Mouse (Mus musculus) testis, postnatal 14 days (tissue): Measurements from ENCODE around the gene Irgm2.
"Not testable (repeated sequence)": the region's sequence is repeated elsewhere in the genome, so short reads cannot be mapped to it uniquely, and the experiment has no call there.

Experiments
- DNase-seq: peaks from one replicate; pipeline ENCODE4 v3.0.0; 2021; ENCODE audit warnings: low spot score

Gene Irgm2

DNA sequence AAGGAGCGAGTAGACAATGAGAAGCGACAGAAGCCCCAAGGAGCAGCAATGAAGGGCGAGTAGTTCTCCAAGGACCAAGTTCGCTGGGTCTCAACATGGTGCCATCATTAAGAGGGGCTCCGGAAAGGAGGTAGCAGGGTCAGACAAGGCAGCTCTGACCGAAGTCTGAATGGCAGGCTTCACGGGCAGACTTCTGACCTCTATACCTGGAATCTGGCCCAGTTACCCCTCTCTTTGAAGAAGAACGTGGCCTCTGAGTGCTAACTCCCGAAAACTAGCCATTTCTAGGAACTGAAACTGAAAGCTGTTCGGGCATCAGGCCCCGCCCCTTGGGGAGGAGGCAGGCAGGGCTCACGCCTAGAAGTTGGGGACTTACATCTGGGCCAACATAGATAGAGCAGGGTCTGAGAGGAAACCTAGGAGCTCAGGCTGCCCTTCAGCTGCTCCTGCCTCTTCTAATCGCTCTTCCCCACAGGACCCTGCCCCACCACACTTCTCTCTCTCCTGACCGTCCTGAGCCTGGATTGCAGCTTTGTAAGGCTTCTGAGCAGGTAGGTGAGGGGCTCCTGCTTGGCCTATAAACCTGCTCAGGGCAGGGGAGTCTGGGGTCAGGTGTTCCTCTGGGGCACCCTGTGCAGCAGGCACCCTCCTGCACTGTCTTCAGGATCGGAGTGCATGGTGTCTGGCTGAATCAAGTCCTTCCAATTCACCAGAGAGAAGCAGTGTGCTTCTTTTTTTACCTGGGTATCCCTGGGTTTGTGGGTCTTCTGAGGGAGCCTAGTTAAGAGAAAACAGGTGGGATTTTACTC, at the start of gene Irgm2, which contains the start of gene Igtp:
TSS of gene Irgm2 (plus strand) at position 390 of the 809 bp plus-strand sequence.
TSS of gene Igtp (plus strand) at position 328 of the 809 bp plus-strand sequence.
- DNase-seq = peak; percentile 70

- DNase-seq = no peak
These were observed 44.0 kb upstream of the Irgm2 start for GRCm38 (mm10) chr11:58155458-58155857.

- no peak for DNase-seq
These were observed 42.5 kb upstream of the Irgm2 start for GRCm38 (mm10) chr11:58156871-58157270.

DNA sequence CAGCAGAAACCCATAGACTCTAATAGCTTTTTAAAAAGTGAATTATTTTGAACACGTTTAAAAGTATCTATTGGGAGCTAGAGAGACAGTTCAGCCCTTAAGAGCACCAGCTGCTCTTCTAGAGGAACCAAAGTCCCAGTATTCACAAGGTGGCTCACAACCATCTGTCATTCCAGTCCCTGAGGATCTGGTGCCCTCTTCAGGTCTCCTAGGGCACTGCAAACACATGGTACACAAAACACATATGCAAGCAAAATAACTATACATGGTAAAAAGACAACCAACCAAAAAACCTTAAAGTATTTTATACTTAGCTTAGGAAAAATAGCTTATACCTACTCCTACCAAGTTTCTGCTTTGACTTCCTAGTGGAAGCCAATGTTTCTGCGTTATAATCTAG, 34.3 kb upstream of the Irgm2 start:
- DNase-seq = no peak

- DNase-seq = no peak
These were observed 31.6 kb upstream of the Irgm2 start for GRCm38 (mm10) chr11:58167822-58168166.

GRCm38 (mm10) chr11:58168167-58168915, 31.1 kb upstream of the Irgm2 start, which contains the start of gene Gemin5:
Gemin5 (minus strand) TSS chr11:58168539.
- peak; percentile 88 for DNase-seq

- DNase-seq = no peak
These were observed 29.8 kb upstream of the Irgm2 start for GRCm38 (mm10) chr11:58169666-58170065.

GRCm38 (mm10) chr11:58171459-58172091, 27.8 kb upstream of the Irgm2 start, which contains the start of gene Mrpl22:
Mrpl22 (plus strand) TSS chr11:58171661.
- DNase-seq = peak; percentile 93

DNA sequence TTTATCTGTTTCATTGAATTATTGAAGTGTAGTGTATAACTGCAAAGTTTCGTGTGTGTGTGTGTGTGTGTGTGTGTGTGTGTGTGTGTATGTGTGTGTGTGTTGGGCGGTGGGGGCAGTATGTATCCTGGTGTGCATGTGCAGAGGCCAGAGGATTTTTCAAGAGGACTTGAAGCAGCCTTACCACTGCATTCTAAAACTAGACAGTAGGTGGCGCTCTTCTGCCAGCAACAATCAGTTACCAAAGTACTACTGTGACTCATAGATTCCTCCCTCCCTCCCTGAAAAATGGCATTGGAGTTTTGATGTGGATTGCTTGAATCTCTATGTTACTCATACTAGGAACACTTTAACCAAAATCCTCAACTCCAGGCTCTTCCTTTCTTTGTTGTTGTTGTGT, 19.9 kb upstream of the Irgm2 start:
- DNase-seq = peak; percentile 58

- not testable (repeated sequence) for DNase-seq
These were observed 19.4 kb upstream of the Irgm2 start for GRCm38 (mm10) chr11:58179986-58180385.

DNA sequence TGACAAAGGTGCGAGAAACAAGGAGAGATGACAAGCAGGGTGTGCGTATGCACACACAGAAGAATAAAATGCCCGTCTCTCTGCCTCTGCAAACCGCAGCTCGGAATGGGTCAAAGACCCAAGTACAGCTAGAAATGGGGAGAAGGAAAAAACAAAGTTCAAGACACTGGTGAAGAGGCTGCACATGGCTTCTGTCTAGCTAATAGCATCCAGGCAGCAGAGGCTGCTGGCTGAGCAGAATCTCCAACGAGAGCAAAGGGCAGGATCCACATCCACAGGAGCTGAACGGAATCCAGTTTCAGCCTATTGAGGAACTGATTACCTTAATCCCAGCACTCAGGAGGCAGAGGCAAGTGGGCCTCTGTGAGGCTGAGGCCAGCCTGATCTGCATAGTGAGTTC, 18.7 kb upstream of the Irgm2 start:
- no peak for DNase-seq

DNA sequence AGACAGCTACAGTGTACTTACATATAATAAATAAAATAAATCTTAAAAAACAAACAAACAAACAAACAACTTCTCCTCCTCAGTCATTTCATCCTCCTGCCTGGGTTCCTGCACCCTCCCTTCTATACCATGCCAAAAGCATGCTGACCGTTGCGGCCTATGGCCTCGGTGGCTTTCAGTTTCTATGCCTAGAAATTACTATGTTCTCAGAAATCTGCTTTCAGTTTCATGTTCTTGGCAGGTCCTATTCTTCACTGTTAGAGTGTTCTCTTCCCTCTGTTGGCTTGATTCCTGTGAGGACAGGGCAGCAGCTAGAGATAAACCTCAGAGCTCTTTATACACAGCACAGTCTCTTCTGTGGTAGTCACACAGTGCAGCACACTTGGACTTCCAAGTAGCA, 15.8 kb upstream of the Irgm2 start:
- no peak for DNase-seq

- DNase-seq = no peak
These were observed 9.7 kb upstream of the Irgm2 start for GRCm38 (mm10) chr11:58189675-58190074.

GRCm38 (mm10) chr11:58193326-58193725, 6.1 kb upstream of the Irgm2 start:
- no peak for DNase-seq

DNA sequence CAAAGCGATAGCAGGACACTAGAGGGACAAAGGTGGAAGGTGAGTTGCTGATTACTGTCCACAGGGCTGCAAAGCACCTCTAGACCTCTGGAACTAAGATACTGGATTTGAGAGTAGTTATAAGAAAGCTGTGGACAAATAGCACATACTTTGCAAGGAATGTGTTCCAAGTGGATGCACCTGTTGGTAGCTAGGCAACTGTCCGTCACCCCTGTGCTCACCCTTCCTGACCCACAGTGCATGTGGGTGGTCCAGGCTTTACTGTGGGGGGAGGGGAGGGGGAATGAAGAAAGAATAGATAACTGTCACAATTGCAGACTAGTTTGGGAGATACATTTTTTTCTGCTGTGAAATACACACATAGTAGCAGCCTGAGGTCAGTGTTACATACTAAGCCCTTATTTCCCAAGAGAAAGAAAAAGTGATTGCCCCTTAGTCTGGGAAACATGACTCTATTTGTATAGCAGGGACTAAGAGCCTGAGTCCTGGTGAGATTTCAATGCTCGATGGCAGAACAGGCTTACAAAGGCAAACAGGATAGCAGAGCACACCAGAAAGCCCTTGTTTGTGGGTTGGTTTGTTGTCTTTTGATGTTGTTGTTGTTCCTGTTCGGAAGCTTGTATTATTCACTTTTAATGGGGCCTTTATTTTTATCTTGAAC, 5.4 kb upstream of the Irgm2 start:
- DNase-seq = no peak

GRCm38 (mm10) chr11:58198663-58199062, 755 bp upstream of the Irgm2 start:
- DNase-seq = no peak

GRCm38 (mm10) chr11:58200226-58200625, 808 bp downstream of the Irgm2 start:
- no peak for DNase-seq

DNA sequence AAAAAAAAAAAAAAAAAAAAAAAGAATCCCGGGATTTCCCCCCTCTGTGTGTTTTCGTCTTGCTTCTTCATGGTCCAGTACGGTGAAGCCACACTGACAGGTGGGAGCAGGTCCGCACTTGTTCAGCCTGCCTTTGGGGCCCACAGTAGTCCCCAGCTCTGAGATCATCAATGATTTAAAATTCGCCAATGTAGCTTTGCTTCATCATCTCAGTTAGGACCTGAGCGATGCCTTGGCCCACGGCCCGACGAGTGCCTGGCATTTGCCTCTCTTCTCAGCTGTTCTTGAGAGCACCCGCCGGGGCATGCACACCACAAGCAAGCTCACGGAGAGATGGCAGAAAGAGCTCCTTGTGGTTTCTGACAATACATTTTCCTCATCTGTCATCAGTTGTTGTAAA, 1.6 kb downstream of the Irgm2 start:
- no peak for DNase-seq

GRCm38 (mm10) chr11:58210321-58210886, 11.0 kb downstream of the Irgm2 start:
- no peak for DNase-seq

DNA sequence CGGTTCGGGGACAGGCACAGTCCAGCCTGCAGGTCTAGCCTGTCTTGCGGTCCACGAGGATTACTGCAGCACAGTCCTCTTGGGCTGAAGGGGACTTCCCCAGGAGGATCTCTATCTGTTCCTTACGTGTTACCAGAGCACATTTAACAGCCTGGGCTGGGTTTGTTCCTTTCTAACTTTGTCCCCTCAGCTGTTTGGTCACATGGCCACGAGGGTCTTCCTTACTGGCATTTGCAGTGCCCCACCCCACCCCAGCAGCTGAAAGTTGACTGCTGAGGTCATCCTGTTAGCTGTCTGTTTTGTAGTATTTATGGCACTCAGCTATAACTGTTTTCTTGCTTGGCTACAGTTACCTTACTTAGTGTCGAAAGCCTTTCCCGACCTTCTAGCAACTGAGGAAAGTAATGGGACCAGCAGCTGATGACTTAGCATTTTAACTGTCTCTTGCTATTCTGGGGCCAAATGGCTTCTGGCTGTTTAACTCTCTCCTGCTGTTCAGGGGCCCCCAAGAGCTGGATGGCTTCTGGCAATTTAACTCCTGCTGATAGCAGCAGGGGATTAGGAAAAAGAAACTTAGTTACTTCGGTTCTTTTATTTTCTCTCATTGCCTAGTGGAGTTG, 11.8 kb downstream of the Irgm2 start:
- DNase-seq = peak; percentile 27

DNA sequence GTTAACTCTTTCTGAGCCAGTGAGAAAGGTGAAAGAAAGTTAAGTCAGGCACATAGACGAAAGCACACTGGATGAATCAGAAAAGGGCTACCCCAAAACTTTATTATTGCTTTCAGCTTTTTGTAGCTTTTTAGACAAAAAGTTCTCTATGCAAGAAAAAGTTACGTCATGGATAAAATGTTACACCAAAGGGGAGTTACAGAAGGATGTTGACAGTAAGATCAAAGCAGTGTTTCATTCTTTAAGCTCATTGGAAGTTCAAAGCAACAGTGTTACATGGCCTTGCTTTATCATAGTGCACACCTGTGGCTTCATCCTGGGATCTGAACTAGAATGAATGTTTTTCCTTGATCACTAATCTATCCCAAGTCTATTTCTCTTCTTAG, 12.3 kb downstream of the Irgm2 start:
- no peak for DNase-seq
